Mouse (Mus musculus) erythroid progenitor cell, adult 5-6 weeks (primary cell): ENCODE data around the gene Clta. TPM values are rescaled to one million over a fixed set of nuclear protein-coding genes. Genes with fewer than 3 reads are reported as not detected.
A peak's percentile ranks its signal among the peaks of the same experiment; 100 is the strongest.

Experiments
- ATAC-seq: replicated peaks from 2 replicates; pipeline ENCODE4 v1.8.0; 2016; ENCODE audit warnings: moderate number of reproducible peaks, mild to moderate bottlenecking, moderate TSS enrichment, inconsistent platforms; ENCODE audit not compliant: poor library complexity, low FRiP score, severe bottlenecking
- total RNA-seq, 2 experiments: library from RNA; stranded (forward) in 1 of 2; stranded (reverse) in 1 of 2; fragments of 150-400 nt in 1 of 2; fragments of 186-747, 209-891 nt in 1 of 2; gene quantifications; 2 replicates each; pipeline versions ENCODE4 v1.2.3 to v1.2.4; 2015 to 2017; ENCODE audit warnings: low replicate concordance in 2 of 2

Gene Clta
- total RNA-seq (2015; ENCODE audit: low replicate concordance) (151 and 166 TPM in 2 replicates), total RNA-seq (2017; ENCODE audit: low replicate concordance) (108 and 147 TPM in 2 replicates)

GRCm38 (mm10) chr4:44004126-44004525, at the start of gene Clta:
Clta (plus strand) TSS chr4:44004452.
- peak; percentile 89 for ATAC-seq

- peak; percentile 66 for ATAC-seq
Observed at GRCm38 (mm10) chr4:43957292-43957845, 46.9 kb upstream of the Clta start, which contains the start of gene Glipr2. Glipr2 (plus strand) TSS chr4:43957401.

- ATAC-seq, result no peak
Observed at GRCm38 (mm10) chr4:43957846-43958461, 46.3 kb upstream of the Clta start.

GRCm38 (mm10) chr4:43959523-43960179, 44.6 kb upstream of the Clta start:
- ATAC-seq, result peak; percentile 35; the same call in 1 of the 2 replicates

GRCm38 (mm10) chr4:43960207-43960606, 44.0 kb upstream of the Clta start:
- ATAC-seq, result peak; percentile 64

GRCm38 (mm10) chr4:43964326-43964833, 39.9 kb upstream of the Clta start:
- ATAC-seq, result peak; percentile 85

GRCm38 (mm10) chr4:43964951-43965684, 39.1 kb upstream of the Clta start:
- no peak for ATAC-seq

GRCm38 (mm10) chr4:43965856-43966535, 38.3 kb upstream of the Clta start:
- ATAC-seq, result no peak

GRCm38 (mm10) chr4:43968650-43969049, 35.6 kb upstream of the Clta start:
- ATAC-seq, result no peak

GRCm38 (mm10) chr4:43969373-43969772, 34.9 kb upstream of the Clta start:
- ATAC-seq, result no peak

- no peak for ATAC-seq
Observed at GRCm38 (mm10) chr4:43970393-43971330, 33.6 kb upstream of the Clta start.

GRCm38 (mm10) chr4:43971541-43972136, 32.6 kb upstream of the Clta start:
- no peak for ATAC-seq

GRCm38 (mm10) chr4:43972137-43972591, 32.1 kb upstream of the Clta start:
- ATAC-seq, result no peak; the same call in 1 of the 2 replicates

GRCm38 (mm10) chr4:43973526-43973981, 30.7 kb upstream of the Clta start:
- no peak for ATAC-seq

- no peak for ATAC-seq
Observed at GRCm38 (mm10) chr4:43974914-43975616, 29.2 kb upstream of the Clta start.

GRCm38 (mm10) chr4:43976223-43976740, 28.0 kb upstream of the Clta start:
- no peak for ATAC-seq
